In genomic region chr6:61020995-61021394, GRCm38 (mm10) we compare ENCODE assay signal across 23 mouse cellular contexts.
A peak's percentile ranks its signal among the peaks of the same experiment; 100 is the strongest.
DNase-seq lines count a peak whose midpoint lies in the region; ATAC-seq and TF ChIP-seq lines count a peak whose summit lies in the region.
"Had no signal": no experiment of that assay in that cellular context is flagged by ENCODE, and none has a peak within 500 bp of the region (broad histone marks: within the 10 kb centered on the region; RNA-seq: fewer than 3 reads in every experiment).

No protein-coding gene starts in this region.

- no peak overlapping the region for H3K4me3 ChIP-seq in stomach, embryonic 14.5 days (ENCODE audit: low read depth, low read length)
- H3K4me3 ChIP-seq in stomach, postnatal 0 days (ENCODE audit: low read depth, low read length): no peak overlapping the region
- H3K4me3 ChIP-seq in small intestine, adult 2 months (ENCODE audit: low read depth, low read length): no peak overlapping the region
- no peak overlapping the region for H3K4me3 ChIP-seq in liver, postnatal 0 days (ENCODE audit: low read depth, low read length)
- H3K4me3 ChIP-seq in hindbrain, embryonic 10.5 days: no peak overlapping the region
- H3K4me3 ChIP-seq: embryonic facial prominence, embryonic 15.5 days; erythroblast, embryonic 14.5 days; forebrain, embryonic 15.5 days; heart, embryonic 13.5 days; hindbrain, embryonic 13.5 days had no signal

- DNase-seq in adrenal gland, adult 2 months: peak; percentile 2
- DNase-seq in adrenal gland, postnatal 36 days: no peak
- DNase-seq in stomach, postnatal 0 days (ENCODE audit: low spot score): no peak
- DNase-seq in liver, postnatal 0 days: no peak
- no peak for DNase-seq in hindbrain, embryonic 10.5 days (ENCODE audit: low spot score)
- DNase-seq: B cell, adult 2 months; cerebellum, adult 11 months; cerebellum, adult 8-10 months; cerebellum, postnatal 14 days; gastrocnemius, postnatal 36 days; heart, adult 11 months; heart, postnatal 4 days; kidney, adult 11 months had no signal

- TF ChIP-seq EP300 in stomach, postnatal 0 days (optimal IDR thresholded peaks at IDR 0.05): no peak
- TF ChIP-seq EP300 in liver, postnatal 0 days (IDR thresholded peaks at IDR 0.05; ENCODE audit: low read depth): no peak

- H3K4me1 ChIP-seq in stomach, embryonic 14.5 days (ENCODE audit: control insufficient read depth, insufficient read depth, low read length): no peaks in the 10 kb centered on the region
- no peaks in the 10 kb centered on the region for H3K4me1 ChIP-seq in stomach, postnatal 0 days (replicated peaks; ENCODE audit: control insufficient read depth, insufficient read depth)
- 0 out of 2 replicates have a peak, but pooled peaks cover 3% of the 10 kb centered on the region for H3K4me1 ChIP-seq in small intestine, adult 2 months (ENCODE audit: control insufficient read depth, insufficient read depth, insufficient read length, low read length)
- no peaks in the 10 kb centered on the region for H3K4me1 ChIP-seq in liver, postnatal 0 days (ENCODE audit: insufficient read depth)
- no peaks in the 10 kb centered on the region for H3K4me1 ChIP-seq in hindbrain, embryonic 10.5 days (replicated peaks)
- H3K4me1 ChIP-seq: embryonic facial prominence, embryonic 15.5 days; forebrain, embryonic 15.5 days; heart, embryonic 13.5 days; hindbrain, embryonic 13.5 days had no signal

- H3K27ac ChIP-seq in stomach, embryonic 14.5 days (ENCODE audit: low read length): 0 out of 2 replicates have a peak overlapping the region, but pooled peaks have one; percentile 39
- no peak overlapping the region for H3K27ac ChIP-seq in stomach, postnatal 0 days (replicated peaks)
- peak overlapping the region; percentile 59 for H3K27ac ChIP-seq in small intestine, adult 2 months (ENCODE audit: insufficient read depth, low read depth, low read length)
- no peak overlapping the region for H3K27ac ChIP-seq in liver, postnatal 0 days (ENCODE audit: low read depth)
- no peak overlapping the region for H3K27ac ChIP-seq in hindbrain, embryonic 10.5 days
- H3K27ac ChIP-seq: embryonic facial prominence, embryonic 15.5 days; forebrain, embryonic 15.5 days; heart, embryonic 13.5 days; hindbrain, embryonic 13.5 days; hindbrain, postnatal 0 days had no signal

- H3K4me2 ChIP-seq in stomach, embryonic 14.5 days (replicated peaks; ENCODE audit: low read depth, low read length): no peak overlapping the region
- H3K4me2 ChIP-seq in stomach, postnatal 0 days (replicated peaks; ENCODE audit: low read depth): no peak overlapping the region
- H3K4me2 ChIP-seq in liver, postnatal 0 days (ENCODE audit: low read depth, low read length): no peak overlapping the region
- H3K4me2 ChIP-seq: embryonic facial prominence, embryonic 15.5 days; forebrain, embryonic 15.5 days; heart, embryonic 13.5 days; hindbrain, embryonic 13.5 days had no signal

- no peak for TF ChIP-seq CTCF in stomach, postnatal 0 days (IDR thresholded peaks at IDR 0.05; ENCODE audit: low read depth)
- no peak for TF ChIP-seq CTCF in small intestine, adult 2 months (IDR thresholded peaks at IDR 0.05; ENCODE audit: extremely low read depth, insufficient read length, insufficient replicate concordance, low read depth, low read length)
- TF ChIP-seq CTCF in liver, postnatal 0 days (IDR thresholded peaks at IDR 0.05; ENCODE audit: low read depth): no peak

- no peak for TF ChIP-seq POLR2A in small intestine, adult 2 months (IDR thresholded peaks at IDR 0.05; ENCODE audit: low read depth, low read length)

- ATAC-seq in stomach, embryonic 14.5 days (ENCODE audit: insufficient number of reproducible peaks, insufficient read depth, low FRiP score, low read depth): peak; percentile 75
- no peak for ATAC-seq in stomach, postnatal 0 days (ENCODE audit: low FRiP score, low TSS enrichment)
- ATAC-seq in liver, postnatal 0 days: no peak
- ATAC-seq: CD4-positive, CD25-positive, alpha-beta regulatory T cell, adult 4 months; forebrain, embryonic 15.5 days; hindbrain, postnatal 0 days had no signal

- H3K36me3 ChIP-seq in stomach, embryonic 14.5 days (ENCODE audit: control insufficient read depth, insufficient read depth, low read length): no peaks in the 10 kb centered on the region
- no peaks in the 10 kb centered on the region for H3K36me3 ChIP-seq in stomach, postnatal 0 days (ENCODE audit: control insufficient read depth, insufficient read depth, low read length)
- H3K36me3 ChIP-seq in small intestine, adult 2 months (ENCODE audit: control insufficient read depth, insufficient read depth, low read length): no peaks in the 10 kb centered on the region
- no peaks in the 10 kb centered on the region for H3K36me3 ChIP-seq in liver, postnatal 0 days (replicated peaks; ENCODE audit: insufficient read depth, low read length)
- H3K36me3 ChIP-seq in hindbrain, embryonic 10.5 days: no peaks in the 10 kb centered on the region
- H3K36me3 ChIP-seq: embryonic facial prominence, embryonic 15.5 days; forebrain, embryonic 15.5 days; G1E; heart, embryonic 13.5 days; hindbrain, embryonic 13.5 days had no signal

- H3K9me3 ChIP-seq in stomach, embryonic 14.5 days (ENCODE audit: control insufficient read depth, low read depth, low read length): no peaks in the 10 kb centered on the region
- no peaks in the 10 kb centered on the region for H3K9me3 ChIP-seq in stomach, postnatal 0 days (ENCODE audit: control insufficient read depth, low read length)
- H3K9me3 ChIP-seq in liver, postnatal 0 days (ENCODE audit: low read length): no peaks in the 10 kb centered on the region
- no peaks in the 10 kb centered on the region for H3K9me3 ChIP-seq in hindbrain, embryonic 10.5 days
- H3K9me3 ChIP-seq: embryonic facial prominence, embryonic 15.5 days; forebrain, embryonic 15.5 days; G1E; heart, embryonic 13.5 days; hindbrain, embryonic 13.5 days had no signal

- 37% methylated on average over 1 of the region's 1 CpGs for WGBS in stomach, embryonic 14.5 days
- 51% methylated on average over 1 of the region's 1 CpGs for WGBS in stomach, postnatal 0 days
- WGBS in small intestine, adult 2 months: 28% methylated on average over 1 of the region's 1 CpGs
- 73% methylated on average over 1 of the region's 1 CpGs for WGBS in liver, postnatal 0 days (ENCODE audit: insufficient replicate concordance)
- 88% methylated on average over 1 of the region's 1 CpGs for WGBS in hindbrain, embryonic 10.5 days

- H3K27me3 ChIP-seq in stomach, embryonic 14.5 days (ENCODE audit: control insufficient read depth, insufficient read depth, low read length): no peaks in the 10 kb centered on the region
- no peaks in the 10 kb centered on the region for H3K27me3 ChIP-seq in stomach, postnatal 0 days (ENCODE audit: control insufficient read depth, insufficient read depth, low read length)
- no peaks in the 10 kb centered on the region for H3K27me3 ChIP-seq in small intestine, adult 2 months (ENCODE audit: control insufficient read depth, insufficient read depth, low read length)
- no peaks in the 10 kb centered on the region for H3K27me3 ChIP-seq in liver, postnatal 0 days (ENCODE audit: insufficient read depth, low read length)
- H3K27me3 ChIP-seq in hindbrain, embryonic 10.5 days (ENCODE audit: insufficient read depth, poor library complexity, severe bottlenecking): no peaks in the 10 kb centered on the region
- H3K27me3 ChIP-seq: embryonic facial prominence, embryonic 15.5 days; forebrain, embryonic 15.5 days; heart, embryonic 13.5 days; hindbrain, embryonic 13.5 days had no signal

- no peak overlapping the region for H3K9ac ChIP-seq in stomach, embryonic 14.5 days (replicated peaks; ENCODE audit: low read depth, low read length)
- no peak overlapping the region for H3K9ac ChIP-seq in stomach, postnatal 0 days (ENCODE audit: low read length)
- H3K9ac ChIP-seq in liver, postnatal 0 days (replicated peaks): no peak overlapping the region
- H3K9ac ChIP-seq: embryonic facial prominence, embryonic 15.5 days; forebrain, embryonic 15.5 days; heart, embryonic 13.5 days; hindbrain, embryonic 13.5 days had no signal

Comparison
In these comparisons a context has a peak if more than half of its experiments do, and no peak if none do; other contexts are left out.
1. H3K27ac ChIP-seq: peak in stomach, embryonic 14.5 days (single experiment) and small intestine, adult 2 months (single experiment); none in stomach, postnatal 0 days (single experiment), liver, postnatal 0 days (single experiment) and hindbrain, embryonic 10.5 days (single experiment).